Mouse (Mus musculus): ENCODE results near the gene Cd86.

DNA sequence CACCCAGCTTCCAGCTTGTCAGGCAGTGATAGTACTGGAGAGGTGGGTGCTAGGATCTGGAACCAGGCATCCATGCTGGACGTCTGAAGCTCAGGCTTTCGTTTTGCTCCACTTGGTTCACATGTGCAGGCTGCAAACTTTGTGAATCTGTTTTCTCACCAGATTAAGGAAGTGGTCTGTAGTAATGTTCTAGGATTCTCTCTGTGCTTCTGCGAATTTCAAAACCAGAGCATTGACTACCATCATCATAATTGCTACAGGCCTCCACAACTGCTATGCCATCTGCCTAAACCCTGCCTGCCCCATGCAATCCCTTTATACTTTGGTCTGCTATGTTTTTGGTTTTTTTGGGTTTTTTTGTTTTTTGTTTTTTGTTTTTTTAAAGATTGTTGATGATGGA is 44.8 kb downstream of the Cd86 start:
- TF ChIP-seq CTCF (IDR thresholded peaks at IDR 0.05; ENCODE audit: low read depth) (no peak), EP300 (optimal IDR thresholded peaks at IDR 0.05) (no peak)
